Mouse (Mus musculus) liver, postnatal 0 days (tissue): ENCODE data around the gene Sbk2.
A peak's percentile ranks its signal among the peaks of the same experiment; 100 is the strongest.

Source experiments
- CTCF ChIP-seq: sonication (generic); IDR thresholded peaks from 2 replicates; pipeline ENCODE4 v1.5.1; 2016; ENCODE audit warnings: antibody characterized with exemption, low read depth
- EP300 ChIP-seq: IDR thresholded peaks from 2 replicates; pipeline ENCODE4 v1.6.1; 2016; ENCODE audit warnings: antibody characterized with exemption, low read depth, mild to moderate bottlenecking

DNA sequence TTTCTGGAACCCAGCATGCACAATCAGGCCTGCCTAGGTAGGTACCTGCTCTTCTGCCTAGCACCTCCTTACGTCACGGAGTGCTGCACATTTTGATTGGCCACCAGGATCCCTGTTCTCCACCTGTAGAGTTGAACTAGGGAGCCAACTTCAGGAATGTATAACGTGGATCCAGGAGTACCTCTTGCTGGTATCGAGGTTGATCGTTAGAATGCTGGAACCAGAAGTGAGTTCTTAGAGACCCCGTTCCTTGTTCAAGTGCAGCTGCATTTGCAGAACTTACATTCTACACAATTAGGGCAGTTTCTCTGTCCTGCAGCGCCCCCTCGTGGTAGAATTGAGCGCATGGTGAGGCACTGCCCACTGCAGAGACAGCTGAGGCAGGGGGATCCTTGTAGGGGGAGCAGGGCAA lies 24.1 kb downstream of the Sbk2 start:
- no peak for TF ChIP-seq EP300
- TF ChIP-seq CTCF: peak; percentile 94
